Mouse (Mus musculus) limb, embryonic 11.5 days (tissue): ENCODE results near the gene Luzp4. TPM values are rescaled to one million over a fixed set of nuclear protein-coding genes. Genes with fewer than 3 reads are reported as not detected.
"Not testable (repeated sequence)": the region's sequence is repeated elsewhere in the genome, so short reads cannot be mapped to it uniquely, and the experiment has no call there.

Source experiments
- ATAC-seq: fragments of 200-750 bp; cut with Nextera tagmentation; 2 replicates; pipeline ENCODE4 v1.8.0; 2017; ENCODE audit warnings: low read depth; ENCODE audit not compliant: insufficient number of reproducible peaks, low FRiP score, low TSS enrichment
- DNase-seq: peaks from one replicate; pipeline ENCODE4 v3.0.0-alpha.2; 2015; ENCODE audit warnings: low spot score
- H3K27ac ChIP-seq: fragments of 300-500 bp; sonication (generic); replicated peaks from 2 replicates; pipeline ENCODE4 v1.5.1; 2014; ENCODE audit warnings: low read depth, mild to moderate bottlenecking, low read length
- H3K27me3 ChIP-seq: fragments of 300-500 bp; sonication (generic); 2 replicates; pipeline ENCODE4 v1.6.1; 2014; ENCODE audit warnings: mild to moderate bottlenecking, low read length, mixed read lengths; ENCODE audit not compliant: control insufficient read depth, insufficient read depth
- H3K36me3 ChIP-seq: fragments of 300-500 bp; sonication (generic); 2 replicates; pipeline ENCODE4 v1.6.1; 2014; ENCODE audit warnings: mild to moderate bottlenecking, low read length, moderate library complexity, mixed read lengths; ENCODE audit not compliant: control insufficient read depth, insufficient read depth
- H3K4me1 ChIP-seq: fragments of 300-500 bp; sonication (generic); 2 replicates; pipeline ENCODE4 v1.6.1; 2014; ENCODE audit warnings: low read length, mixed read lengths; ENCODE audit not compliant: control insufficient read depth, insufficient read depth
- H3K4me2 ChIP-seq: fragments of 300-500 bp; sonication (generic); 2 replicates; pipeline ENCODE4 v1.6.1; 2014; ENCODE audit warnings: low read depth, mild to moderate bottlenecking, moderate library complexity; ENCODE audit not compliant: severe bottlenecking
- H3K4me3 ChIP-seq: fragments of 300-500 bp; sonication (generic); 2 replicates; pipeline ENCODE4 v1.5.1; 2014; ENCODE audit warnings: low read depth, low read length
- H3K9ac ChIP-seq: fragments of 300-500 bp; sonication (generic); 2 replicates; pipeline ENCODE4 v1.6.1; 2014; ENCODE audit warnings: mild to moderate bottlenecking, low read length
- H3K9me3 ChIP-seq: fragments of 300-500 bp; sonication (generic); 2 replicates; pipeline ENCODE4 v1.6.1; 2016; ENCODE audit warnings: low read length; ENCODE audit not compliant: control insufficient read depth
- WGBS: fragments of 180-500 bp; shearing (Covaris S2); extraction: QIAGEN DNeasy Blood & Tissue Kit; methylation state at CpG from one replicate; pipeline ENCODE4 v1.1.7; 2014; 5-methylcytosine and 5-hydroxymethylcytosine counted together
- polyA plus RNA-seq: library from polyadenylated mRNA; unstranded; fragments of >200 nt; fragmentation: Nextera tagmentation; extraction: Ambion mirVana; gene quantifications from 2 replicates; pipeline ENCODE4 v1.2.1, GENCODE M21; 2014

Gene Luzp4
- polyA plus RNA-seq, result not detected in 2 replicates

GRCm38 (mm10) chrX:148857340-148857739 lies at the start of gene Luzp4:
Luzp4 (plus strand) TSS chrX:148857640.
- H3K4me2 ChIP-seq, result not testable (repeated sequence)

GRCm38 (mm10) chrX:148841801-148842200 lies 15.6 kb upstream of the Luzp4 start:
- H3K9ac ChIP-seq, result not testable (repeated sequence)

More at GRCm38 (mm10) chrX:148857340-148857739, at the start of gene Luzp4:
- not testable (repeated sequence) for ATAC-seq, H3K36me3 ChIP-seq, H3K27me3 ChIP-seq, H3K4me1 ChIP-seq, H3K9ac ChIP-seq, H3K4me3 ChIP-seq, H3K9me3 ChIP-seq, H3K27ac ChIP-seq, DNase-seq
- WGBS, result 75% methylated on average over 3 of the region's 6 CpGs

More at GRCm38 (mm10) chrX:148841801-148842200, 15.6 kb upstream of the Luzp4 start:
- 86% methylated on average over 4 of the region's 4 CpGs for WGBS
- ATAC-seq, H3K4me1 ChIP-seq, H3K27me3 ChIP-seq, DNase-seq, H3K9me3 ChIP-seq, H3K4me2 ChIP-seq, H3K4me3 ChIP-seq, H3K27ac ChIP-seq, H3K36me3 ChIP-seq: not testable (repeated sequence)

Other genes starting within 250 kb of the Luzp4 start
- not detected in 2 replicates for gene Gm8334, start 242.5 kb upstream of the Luzp4 start, polyA plus RNA-seq
- not detected in 2 replicates for gene Gm15127, start 194.0 kb upstream of the Luzp4 start, polyA plus RNA-seq
- not detected in 2 replicates for gene Ott, start 216.6 kb downstream of the Luzp4 start, polyA plus RNA-seq